Mouse (Mus musculus) urinary bladder, postnatal 36 days (tissue): Measurements from ENCODE around the gene Reln.

Experiments used
- DNase-seq, 2 experiments: peaks; one replicate each; pipeline ENCODE4 v3.0.0; 2022; ENCODE audit warnings: low spot score in 2 of 2, mixed read lengths in 1 of 2

The Reln gene

GRCm38 (mm10) chr5:22344556-22344975 lies at the start of gene Reln:
Gene Reln (minus strand): TSS chr5:22344702.
- no peak for DNase-seq

- no peak for DNase-seq
Observed at GRCm38 (mm10) chr5:22388502-22388901, 44.0 kb upstream of the Reln start.

GRCm38 (mm10) chr5:22360510-22360909 lies 16.0 kb upstream of the Reln start:
- no peak for DNase-seq

GRCm38 (mm10) chr5:22348412-22348811 lies 3.9 kb upstream of the Reln start:
- no peak for DNase-seq

GRCm38 (mm10) chr5:22347732-22348131 lies 3.2 kb upstream of the Reln start:
- DNase-seq, result no peak

GRCm38 (mm10) chr5:22345894-22346635 lies 1.6 kb upstream of the Reln start:
- no peak for DNase-seq

GRCm38 (mm10) chr5:22344976-22345651 lies 612 bp upstream of the Reln start:
- DNase-seq, result no peak

GRCm38 (mm10) chr5:22343843-22344555 lies 503 bp downstream of the Reln start:
- DNase-seq, result no peak

- DNase-seq, result no peak
Observed at GRCm38 (mm10) chr5:22343536-22343842, 1.0 kb downstream of the Reln start.

GRCm38 (mm10) chr5:22342461-22342860 lies 2.0 kb downstream of the Reln start:
- DNase-seq, result no peak

GRCm38 (mm10) chr5:22340991-22341390 lies 3.5 kb downstream of the Reln start:
- no peak for DNase-seq

GRCm38 (mm10) chr5:22335408-22335807 lies 9.1 kb downstream of the Reln start:
- no peak for DNase-seq

GRCm38 (mm10) chr5:22330802-22331201 lies 13.7 kb downstream of the Reln start:
- DNase-seq, result no peak

GRCm38 (mm10) chr5:22328431-22329359 lies 15.8 kb downstream of the Reln start:
- no peak for DNase-seq

GRCm38 (mm10) chr5:22327170-22327569 lies 17.3 kb downstream of the Reln start:
- no peak for DNase-seq

- DNase-seq, result no peak
Observed at GRCm38 (mm10) chr5:22323801-22324200, 20.7 kb downstream of the Reln start.

GRCm38 (mm10) chr5:22317807-22318206 lies 26.7 kb downstream of the Reln start:
- no peak for DNase-seq

- no peak for DNase-seq
Observed at GRCm38 (mm10) chr5:22316471-22316870, 28.0 kb downstream of the Reln start.

- no peak for DNase-seq
Observed at GRCm38 (mm10) chr5:22315990-22316389, 28.5 kb downstream of the Reln start.

GRCm38 (mm10) chr5:22312995-22313394 lies 31.5 kb downstream of the Reln start:
- DNase-seq, result no peak

- no peak for DNase-seq
Observed at GRCm38 (mm10) chr5:22311046-22311445, 33.5 kb downstream of the Reln start.

- DNase-seq, result no peak
Observed at GRCm38 (mm10) chr5:22309001-22309400, 35.5 kb downstream of the Reln start.
